Mouse (Mus musculus) heart, postnatal 0 days (tissue): Measurements from ENCODE around the gene Siglece.

ENCODE experiments used
- CTCF ChIP-seq: IDR thresholded peaks from 2 replicates; pipeline ENCODE4 v1.5.1; 2016; ENCODE audit warnings: antibody characterized with exemption, control low read depth, low read depth
- EP300 ChIP-seq: IDR thresholded peaks from 2 replicates; pipeline ENCODE4 v1.6.1; 2016; ENCODE audit warnings: antibody characterized with exemption, low read depth

DNA sequence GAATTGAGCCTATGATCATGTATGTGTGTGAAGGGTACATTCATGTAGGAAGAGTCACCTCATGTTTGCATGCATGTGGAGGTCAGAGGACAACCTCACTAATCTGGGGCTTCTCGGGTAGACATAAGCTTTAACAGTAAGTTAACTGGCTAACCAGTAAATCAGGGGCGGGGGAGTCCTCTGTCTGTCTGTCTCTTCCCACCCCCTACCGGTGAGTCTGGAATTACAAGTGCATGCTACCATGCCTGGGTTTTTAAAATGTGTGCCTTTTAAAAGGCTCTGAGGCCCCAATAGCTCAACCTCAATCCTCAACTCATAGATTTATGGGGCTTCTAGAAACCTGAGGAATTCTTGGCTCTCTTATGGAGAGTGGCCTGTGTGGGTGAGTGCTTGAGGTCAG lies 8.6 kb upstream of the Siglece start:
- TF ChIP-seq CTCF (no peak), EP300 (no peak)
